Mouse (Mus musculus) cerebellum, adult 18-20 months (tissue): ENCODE data around the gene Lif.

Source experiments
- DNase-seq, 2 experiments: peaks; one replicate each; pipeline ENCODE4 v3.0.0; 2021

The Lif gene

GRCm38 (mm10) chr11:4264066-4264465 is 6.7 kb downstream of the Lif start:
- DNase-seq = no peak

DNA sequence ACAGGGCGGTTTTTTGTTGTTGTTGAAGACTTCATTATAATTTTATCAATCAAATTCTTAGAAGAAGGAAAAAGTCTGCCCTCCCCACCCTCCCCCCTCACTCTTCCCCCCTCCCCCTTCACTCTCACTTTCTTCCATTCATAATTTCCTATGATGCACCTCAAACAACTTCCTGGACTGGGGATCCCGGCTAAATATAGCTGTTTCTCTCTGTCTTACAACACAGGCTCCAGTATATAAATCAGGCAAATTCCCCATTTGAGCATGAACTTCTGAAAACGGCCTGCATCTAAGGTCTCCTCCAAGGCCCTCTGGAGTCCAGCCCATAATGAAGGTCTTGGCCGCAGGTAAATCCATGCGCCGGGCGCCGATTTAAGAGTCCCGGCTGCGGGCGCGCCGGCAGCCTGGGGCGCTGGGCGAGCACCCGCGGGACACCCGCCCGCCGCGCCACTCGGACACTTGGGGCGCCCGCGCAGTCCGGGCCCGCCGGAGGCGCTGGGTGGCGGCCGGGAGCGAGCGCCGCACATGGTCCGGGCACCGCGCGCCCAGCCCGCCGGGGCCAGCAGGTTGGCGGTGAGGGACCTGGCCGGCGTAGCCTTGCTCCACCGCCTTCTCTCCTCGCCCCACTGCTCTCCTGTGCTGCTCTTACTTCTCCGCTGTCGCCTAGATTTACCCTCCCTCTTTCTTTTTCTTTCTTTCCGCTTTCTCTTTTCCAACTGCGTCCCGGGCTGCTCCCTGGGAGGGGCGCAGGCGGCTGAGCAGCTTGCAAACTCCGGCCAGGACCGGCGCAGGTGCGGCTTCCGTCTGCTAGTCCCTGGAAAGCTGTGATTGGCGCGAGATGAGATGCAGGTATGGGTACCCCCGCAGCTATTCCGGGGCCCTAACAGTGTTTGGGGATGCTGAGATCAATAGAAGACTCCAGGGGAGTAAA is 9.2 kb downstream of the Lif start:
- DNase-seq = peak; percentile 33 to 64

GRCm38 (mm10) chr11:4267202-4267578 is 9.8 kb downstream of the Lif start:
- DNase-seq = no peak

- DNase-seq = no peak
Measured at GRCm38 (mm10) chr11:4268500-4268899, 11.1 kb downstream of the Lif start.

GRCm38 (mm10) chr11:4270744-4271459 is 13.5 kb downstream of the Lif start:
- no peak for DNase-seq

DNA sequence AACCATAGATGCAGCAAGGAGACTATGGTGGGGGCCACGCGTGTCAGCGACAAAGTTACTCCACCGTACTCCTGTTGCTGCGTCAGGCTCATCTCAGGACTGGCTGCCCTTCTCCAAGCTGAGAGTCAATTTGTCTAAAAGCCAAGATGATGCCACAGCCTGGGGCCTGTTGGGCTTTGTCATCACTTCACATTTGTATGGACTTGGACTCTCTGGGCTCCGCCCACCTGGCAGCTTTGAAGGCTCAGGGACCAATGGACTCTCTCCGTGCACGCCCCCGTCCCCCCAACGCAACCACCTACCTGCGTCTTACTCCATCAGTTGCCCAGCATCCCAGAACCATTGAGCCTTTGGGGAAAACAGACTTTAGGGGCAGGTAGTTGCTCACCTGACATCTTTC is 14.2 kb downstream of the Lif start:
- DNase-seq = no peak

DNA sequence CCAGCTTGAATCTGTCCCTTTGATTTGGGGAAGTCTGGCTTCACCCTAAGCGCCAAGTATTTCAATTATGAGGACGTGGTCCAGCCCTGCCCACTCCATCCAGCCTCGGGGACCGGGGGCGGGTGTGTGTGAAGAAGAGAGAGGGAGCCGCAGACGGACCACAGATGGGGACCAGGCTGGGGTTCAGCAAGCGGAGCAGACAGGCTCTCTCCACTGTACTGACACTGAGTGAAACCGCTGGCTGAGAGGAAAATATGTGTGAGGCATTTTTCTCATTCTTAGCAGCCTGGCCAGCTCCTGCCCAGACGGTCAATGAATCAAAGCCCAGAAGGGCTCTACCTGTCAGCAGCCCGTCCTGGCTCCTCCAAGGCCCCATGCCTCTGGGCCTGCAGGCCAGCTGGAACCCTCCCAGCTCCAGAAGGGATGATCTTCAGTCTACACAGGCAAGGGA is 19.1 kb downstream of the Lif start:
- DNase-seq = no peak

DNA sequence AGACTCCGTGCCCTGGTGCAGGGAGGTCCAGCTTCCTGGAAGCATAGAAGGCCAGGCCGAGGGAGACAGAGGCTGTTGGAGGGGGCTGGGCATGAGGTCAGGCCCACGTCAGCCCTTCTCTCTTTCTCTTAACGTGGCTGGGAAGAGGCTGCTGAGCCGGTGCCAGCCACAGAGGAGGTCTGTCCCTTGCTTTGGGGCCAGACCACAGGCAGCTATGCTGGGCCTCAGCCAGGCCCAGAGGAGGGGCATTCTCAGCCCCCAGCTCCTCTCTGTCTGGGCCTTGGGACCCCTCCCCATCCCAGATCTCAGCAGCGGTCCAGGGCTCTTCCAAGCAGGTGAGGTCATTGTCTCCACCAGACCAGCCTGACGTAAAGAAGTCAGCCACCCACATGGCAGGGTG is 22.6 kb downstream of the Lif start:
- no peak for DNase-seq

DNA sequence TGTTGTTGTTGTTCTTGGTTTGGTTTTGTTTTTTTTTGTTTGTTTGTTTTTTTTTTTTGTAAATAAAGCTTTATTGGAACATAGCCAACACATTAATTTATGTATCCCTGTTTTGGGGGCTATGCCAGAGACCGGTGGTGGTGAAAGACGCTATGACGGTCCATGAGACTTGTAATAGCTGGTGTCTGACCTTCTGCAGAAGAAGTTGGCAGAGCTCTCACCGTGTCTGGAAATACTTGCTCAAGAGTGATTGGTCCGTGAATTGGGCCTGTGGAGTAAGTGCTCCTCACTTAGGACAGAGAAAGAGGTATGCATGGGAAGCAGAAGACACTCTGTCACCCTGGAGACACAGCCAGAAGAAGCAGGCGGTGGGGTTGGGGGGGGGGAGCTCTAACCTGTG is 24.5 kb downstream of the Lif start:
- no peak for DNase-seq

GRCm38 (mm10) chr11:4283627-4284026 is 26.3 kb downstream of the Lif start:
- DNase-seq = no peak

DNA sequence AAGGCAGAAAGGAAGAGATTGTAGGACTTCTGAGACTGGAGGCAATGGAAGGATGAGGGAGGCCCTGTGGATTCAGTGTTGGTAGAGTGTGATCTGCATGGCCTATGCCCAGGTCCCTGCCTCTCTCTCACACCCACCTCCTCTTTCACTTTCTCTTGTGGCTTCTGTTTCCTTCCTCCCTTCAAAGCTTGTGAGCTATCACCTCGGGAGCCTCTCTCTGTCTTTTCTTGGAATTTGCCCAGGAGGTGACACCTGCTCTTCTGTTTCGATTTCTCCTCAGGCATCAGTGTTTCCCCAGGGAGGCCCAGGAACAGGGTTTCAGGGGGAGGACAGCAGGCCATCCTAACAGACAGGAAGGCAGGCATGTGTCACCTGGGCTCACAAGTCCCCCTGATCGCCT is 31.9 kb downstream of the Lif start:
- peak in 1 of 2 experiments; percentile 24 for DNase-seq

DNA sequence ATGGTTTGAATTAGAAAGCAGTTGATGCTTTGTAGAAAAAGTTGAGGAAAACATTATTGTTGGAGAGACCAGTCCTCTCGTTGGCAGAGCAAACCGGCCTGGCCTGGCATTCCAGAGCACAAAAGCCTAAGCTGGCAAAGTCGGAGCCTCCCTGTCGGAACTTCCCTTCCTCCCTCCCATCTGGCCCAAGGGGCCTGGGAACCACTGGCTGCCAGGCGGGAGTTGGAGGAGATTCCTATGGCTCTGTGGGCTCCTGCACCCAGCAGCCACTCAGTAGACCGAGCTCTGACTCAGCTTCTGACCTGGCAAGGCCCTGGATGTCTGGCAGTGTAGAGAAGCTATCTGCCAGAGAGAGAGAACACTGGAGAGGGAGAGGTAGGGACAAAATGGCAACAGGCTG is 34.3 kb downstream of the Lif start:
- DNase-seq = peak; percentile 36 to 39

GRCm38 (mm10) chr11:4292224-4292887 is 35.0 kb downstream of the Lif start:
- no peak for DNase-seq

- no peak for DNase-seq
Measured at GRCm38 (mm10) chr11:4292888-4293247, 35.5 kb downstream of the Lif start.

- no peak for DNase-seq
Measured at GRCm38 (mm10) chr11:4293481-4293880, 36.1 kb downstream of the Lif start.

- no peak for DNase-seq
Measured at GRCm38 (mm10) chr11:4294047-4294446, 36.7 kb downstream of the Lif start.

DNA sequence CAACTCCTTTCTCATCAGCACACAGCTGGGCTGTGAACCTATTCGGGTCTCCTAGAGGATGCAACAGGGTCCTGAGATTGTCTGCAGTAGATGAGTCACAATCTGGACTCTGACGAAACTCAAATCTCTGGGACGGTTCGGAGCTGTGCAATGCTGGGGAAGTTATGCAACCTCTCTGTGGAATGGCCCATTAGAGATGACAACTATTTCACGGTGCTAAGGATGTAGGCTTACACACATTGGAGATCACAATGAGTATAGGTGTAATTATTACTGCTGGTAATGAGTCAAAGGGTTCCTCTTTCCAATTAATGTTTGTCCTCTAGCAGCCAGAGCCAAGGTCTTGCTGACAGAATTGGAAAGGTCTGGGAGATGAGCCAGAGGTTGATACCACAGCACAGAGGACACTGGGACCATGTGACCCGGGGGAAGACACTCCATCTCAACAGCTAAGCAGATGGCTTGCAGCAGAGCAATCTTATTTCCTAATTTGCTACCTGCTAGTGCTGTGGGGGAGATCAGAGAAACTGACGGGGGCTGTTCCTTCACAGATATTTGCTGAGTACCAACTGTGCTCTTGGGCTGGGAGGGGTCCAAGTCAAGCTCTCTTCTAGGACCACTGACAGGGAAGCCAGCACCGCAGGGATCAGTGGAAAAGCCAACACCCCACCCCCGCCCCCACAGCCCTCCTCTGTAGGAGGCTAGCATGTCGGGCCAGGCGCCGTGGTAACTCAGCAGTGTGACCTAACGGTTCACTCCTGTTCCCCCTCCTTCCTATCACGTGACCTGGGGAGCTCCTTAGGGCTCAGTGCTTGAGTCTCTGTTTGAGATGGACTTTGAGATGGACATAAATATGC is 37.4 kb downstream of the Lif start:
- peak; percentile 50 to 56 for DNase-seq

DNA sequence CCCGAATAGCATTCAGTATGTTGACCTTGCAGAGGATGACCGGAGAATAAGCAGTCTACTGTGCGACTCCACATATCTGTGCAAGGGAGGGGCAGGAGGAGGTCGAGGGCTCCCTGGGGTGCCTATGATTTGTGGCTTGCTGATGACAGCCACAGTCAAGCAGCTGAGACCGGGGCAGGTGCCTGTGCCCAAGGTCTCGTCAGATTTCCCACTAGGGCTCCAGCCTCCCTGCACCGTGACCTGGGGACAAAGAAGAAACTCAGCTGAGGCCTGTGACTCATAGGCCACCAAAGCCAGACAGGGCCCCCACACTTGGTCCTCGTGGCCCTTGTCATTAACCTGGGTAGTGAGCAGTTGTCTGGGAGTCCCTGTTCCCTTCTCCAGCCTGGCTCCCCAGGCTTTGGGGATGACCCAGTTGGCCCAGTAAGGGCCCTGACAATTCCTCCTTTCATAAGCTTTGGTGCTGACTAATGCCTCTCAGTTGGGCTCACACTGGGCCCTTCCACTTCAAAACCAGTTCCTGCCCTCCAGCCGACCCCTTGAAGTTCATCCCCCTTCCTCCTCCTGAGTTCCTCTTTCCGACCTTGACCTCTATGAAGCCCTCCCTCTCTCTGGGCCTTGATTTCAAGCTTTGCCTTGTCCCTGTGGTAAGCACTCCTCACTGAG is 39.4 kb downstream of the Lif start:
- DNase-seq = no peak

DNA sequence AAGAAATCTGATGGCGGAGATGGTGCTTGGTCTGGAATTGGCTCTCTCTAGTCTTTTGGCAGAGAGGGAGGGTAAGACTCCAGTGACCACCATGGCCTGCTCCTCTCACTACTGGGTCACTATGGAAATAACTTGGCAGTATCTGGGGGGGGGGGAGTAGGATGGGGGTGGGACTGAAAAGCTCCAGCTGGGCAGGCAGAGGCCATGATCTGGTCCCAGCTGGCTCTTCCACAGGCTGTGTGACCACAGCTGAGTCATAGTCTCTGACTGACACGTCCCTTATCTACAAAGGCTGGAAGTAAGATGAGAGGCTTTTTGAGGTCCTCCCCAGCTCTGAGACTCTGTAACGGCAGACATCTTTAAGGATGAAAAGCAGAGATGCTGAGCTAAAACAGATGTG is 40.4 kb downstream of the Lif start:
- no peak for DNase-seq

- DNase-seq = no peak
Measured at GRCm38 (mm10) chr11:4298615-4299014, 41.3 kb downstream of the Lif start.

DNA sequence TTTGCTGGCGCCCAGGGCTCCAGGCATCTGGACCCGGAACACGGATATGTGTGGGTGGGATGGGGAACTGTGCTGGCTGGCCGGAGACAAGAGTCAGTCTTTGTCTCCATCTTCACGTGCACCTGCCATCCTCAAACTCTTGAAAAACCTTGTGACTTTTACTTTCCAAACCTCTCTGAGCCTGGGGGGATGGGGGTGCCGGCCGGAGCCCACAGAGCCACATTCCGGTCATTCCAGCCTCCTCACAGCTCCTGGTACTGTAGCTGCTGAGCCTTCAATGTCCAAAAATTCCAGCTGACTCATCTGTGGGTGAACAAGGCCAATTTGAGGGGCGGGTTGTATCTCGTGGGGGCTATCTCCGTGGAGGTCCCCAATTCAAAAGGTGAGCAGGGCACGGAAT is 41.8 kb downstream of the Lif start:
- DNase-seq = no peak
